ENCODE assay signal across 10 mouse cellular contexts in the genomic region with DNA sequence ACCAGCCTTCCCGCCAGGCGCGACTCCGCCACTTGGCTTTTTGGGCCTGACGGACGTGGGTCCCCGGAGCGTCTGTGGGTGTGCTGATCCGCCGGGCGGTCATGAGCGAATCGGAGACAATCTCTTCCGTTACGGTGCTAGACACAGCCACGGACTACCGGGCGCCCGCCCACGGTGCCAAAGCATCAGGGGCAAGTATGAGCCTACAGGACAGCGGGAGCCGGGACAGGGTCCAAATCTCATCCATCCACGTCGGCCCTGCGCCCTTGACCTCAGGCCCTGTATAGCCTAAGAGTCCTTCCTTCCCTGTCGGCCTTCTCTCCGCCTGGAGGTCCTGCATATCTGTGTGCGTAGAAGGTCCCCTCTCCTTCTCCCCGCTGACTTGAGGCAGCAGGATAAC. TPM values are rescaled to one million over a fixed set of nuclear protein-coding genes. Genes with fewer than 3 reads are reported as not detected.
DNase-seq lines count a peak whose midpoint lies in the region; ATAC-seq and TF ChIP-seq lines count a peak whose summit lies in the region.
"Had no signal": no experiment of that assay in that cellular context is flagged by ENCODE, and none has a peak within 500 bp of the region (broad histone marks: within the 10 kb centered on the region; RNA-seq: fewer than 3 reads in every experiment).

A gene (plus strand): TSS at position 301 of the 400 bp plus-strand sequence.

- intact Hi-C loops in heart, adult 2 months (cut with DNase I) = no loop called here
- intact Hi-C loops in heart, postnatal 14 days (cut with DNase I) = no loop called here

- peak within 1 kb of the TSS; percentile 13; the same call in 1 of the 2 replicates for H3K4me2 ChIP-seq in liver, embryonic 15.5 days

- ATAC-seq in liver, embryonic 15.5 days (ENCODE audit: insufficient read depth) = no peak
- no peak for ATAC-seq in megakaryocyte-erythroid progenitor cell, adult 5-6 weeks (replicated peaks; ENCODE audit: low FRiP score, low TSS enrichment, poor library complexity, severe bottlenecking)
- no peak for ATAC-seq in frontal cortex, adult (ENCODE audit: low TSS enrichment)

- TF ChIP-seq POLR2A in heart, adult 2 months (IDR thresholded peaks at IDR 0.05; ENCODE audit: insufficient read depth, low read depth, low read length) = no peak
- no peak; the same call in 1 of the 2 replicates for TF ChIP-seq POLR2A in testis, adult 2 months (IDR thresholded peaks at IDR 0.05; ENCODE audit: control insufficient read depth, low read depth, low read length)

- no peaks in the 10 kb centered on the region for H3K79me2 ChIP-seq in heart, adult 2 months (replicated peaks; ENCODE audit: control insufficient read depth, insufficient read depth, low read length)

- H3K9ac ChIP-seq in heart, adult 2 months (ENCODE audit: low read depth, low read length) = no peak within 1 kb of the TSS
- H3K9ac ChIP-seq in liver, embryonic 15.5 days = no peak within 1 kb of the TSS

- no peak for DNase-seq in heart, adult 2 months
- DNase-seq in heart, postnatal 14 days = no peak
- DNase-seq in testis, postnatal 14 days (ENCODE audit: low spot score) = no peak
- DNase-seq in yolk sac, embryonic 10.5 days (ENCODE audit: low spot score) = no peak

- no peak for TF ChIP-seq EP300 in heart, adult 2 months (IDR thresholded peaks at IDR 0.05; ENCODE audit: insufficient read depth, low read depth, low read length)

- no peaks in the 10 kb centered on the region for H3K4me1 ChIP-seq in heart, adult 2 months (ENCODE audit: control insufficient read depth, insufficient read depth, low read length)
- peaks cover 15% of the 10 kb centered on the region for H3K4me1 ChIP-seq in testis, adult 2 months (ENCODE audit: control insufficient read depth, insufficient read depth, low read length)
- no peaks in the 10 kb centered on the region for H3K4me1 ChIP-seq in liver, embryonic 15.5 days (replicated peaks)

- TF ChIP-seq CTCF in heart, adult 2 months (IDR thresholded peaks at IDR 0.05) = no peak
- no peak for TF ChIP-seq CTCF in testis, adult 2 months (IDR thresholded peaks at IDR 0.05; ENCODE audit: control insufficient read depth, insufficient read depth, insufficient replicate concordance, low read depth, low read length)

- peaks cover 15% of the 10 kb centered on the region for H3K9me3 ChIP-seq in liver, embryonic 15.5 days (replicated peaks)

- no peak within 1 kb of the TSS for H3K27ac ChIP-seq in heart, adult 2 months
- no peak within 1 kb of the TSS for H3K27ac ChIP-seq in testis, adult 2 months (ENCODE audit: control insufficient read depth, insufficient read depth, low read depth, low read length)
- no peak within 1 kb of the TSS for H3K27ac ChIP-seq in liver, embryonic 15.5 days (replicated peaks)

- no peaks in the 10 kb centered on the region for H3K36me3 ChIP-seq in heart, adult 2 months (ENCODE audit: control insufficient read depth, insufficient read depth, low read length)
- H3K36me3 ChIP-seq in testis, adult 2 months (ENCODE audit: control insufficient read depth, insufficient read depth, low read length) = no peaks in the 10 kb centered on the region
- H3K36me3 ChIP-seq in liver, embryonic 15.5 days (replicated peaks) = peaks cover 3% of the 10 kb centered on the region; the same call in 1 of the 2 replicates

- H3K4me3 ChIP-seq in heart, adult 2 months = peak within 1 kb of the TSS; percentile 6; the same call in 1 of the 2 replicates
- peak within 1 kb of the TSS; percentile 78 for H3K4me3 ChIP-seq in testis, adult 2 months (ENCODE audit: control insufficient read depth, low read depth, low read length)
- no peak within 1 kb of the TSS for H3K4me3 ChIP-seq in liver, embryonic 15.5 days (replicated peaks)

- peaks cover 5% of the 10 kb centered on the region; the same call in 1 of the 2 replicates for H3K27me3 ChIP-seq in heart, adult 2 months (ENCODE audit: control insufficient read depth, insufficient read depth, low read length)
- no peaks in the 10 kb centered on the region for H3K27me3 ChIP-seq in testis, adult 2 months (ENCODE audit: control insufficient read depth, insufficient read depth, low read length)
- peaks cover 17% of the 10 kb centered on the region for H3K27me3 ChIP-seq in liver, embryonic 15.5 days

- WGBS in heart, adult 2 months = 39% methylated on average over 29 of the region's 29 CpGs
- 45% methylated on average over 29 of the region's 29 CpGs for WGBS in liver, embryonic 15.5 days (ENCODE audit: insufficient replicate concordance)

RNA-seq across cellular contexts. Expression of the gene that starts here (rescaled TPM):
- not detected for total RNA-seq in heart, adult 2 months (2021)
- polyA plus RNA-seq in heart, adult 2 months (2012; rRNA removed) = not detected in 2 replicates
- not detected for total RNA-seq in heart, postnatal 14 days (2021)
- 1.8 and 1.9 TPM in 2 replicates for polyA plus RNA-seq in testis, adult 2 months (2012; rRNA removed)
- polyA plus RNA-seq in liver, embryonic 15.5 days (2015; fragmentation: Nextera tagmentation; extraction: Ambion mirVana) = not detected in 2 replicates
- total RNA-seq in megakaryocyte-erythroid progenitor cell, adult 5-6 weeks (2014; fragmentation: Nextera tagmentation) = not detected in 2 replicates
- not detected in 2 replicates for total RNA-seq in megakaryocyte-erythroid progenitor cell, adult 5-6 weeks (2017)
- total RNA-seq: adrenal gland, postnatal 4 days had no signal
- polyA plus RNA-seq: limb, embryonic 11.5 days had no signal
